Mouse (Mus musculus): ENCODE data around the gene Nipal3. TPM values are rescaled to one million over a fixed set of nuclear protein-coding genes. Genes with fewer than 3 reads are reported as not detected.
A peak's percentile ranks its signal among the peaks of the same experiment; 100 is the strongest.

Nipal3 gene
- polyA plus RNA-seq, 1 experiment from 2014 or later, result 2.1 TPM

DNA sequence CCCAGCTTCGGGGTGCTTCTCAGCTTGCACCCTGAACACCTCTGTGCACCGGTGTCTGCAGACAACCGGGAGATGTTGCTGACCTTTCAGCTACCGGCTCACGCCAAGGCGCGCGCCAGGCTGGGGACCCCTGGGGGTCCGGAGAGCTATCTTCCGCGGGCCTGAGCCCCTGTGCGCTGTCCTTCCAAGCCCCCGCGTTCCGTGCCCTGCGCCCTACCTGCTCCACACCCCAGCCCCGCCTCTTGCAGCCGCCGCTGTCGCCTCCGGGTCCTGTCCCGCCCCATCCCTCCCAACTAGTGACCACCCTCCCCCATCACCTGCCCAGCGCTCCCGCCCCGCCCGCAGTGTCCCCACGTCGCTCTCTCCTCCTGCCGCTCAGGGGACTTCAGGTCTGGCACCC, 96.8 kb downstream of the Nipal3 start, which contains the start of gene Ncmap:
Ncmap (minus strand) TSS at position 237 of the 400 bp plus-strand sequence.
- Histone ChIP-seq H3K36me3 (replicated peaks) (no peaks in the 10 kb centered on the region), H3K4me2 (peak within 1 kb of the TSS; percentile 54), H3K27ac (no peak within 1 kb of the TSS), H3K27me3 (peaks cover 52% of the 10 kb centered on the region), H3K9me3 (no peaks in the 10 kb centered on the region), H3K9ac (peak within 1 kb of the TSS; percentile 12), H3K4me1 (peaks cover 9% of the 10 kb centered on the region), H3K4me3 (replicated peaks) (peak within 1 kb of the TSS; percentile 38)
- no peak for ATAC-seq (ENCODE audit: low FRiP score)
- 1% methylated on average over 28 of the region's 29 CpGs for WGBS

DNA sequence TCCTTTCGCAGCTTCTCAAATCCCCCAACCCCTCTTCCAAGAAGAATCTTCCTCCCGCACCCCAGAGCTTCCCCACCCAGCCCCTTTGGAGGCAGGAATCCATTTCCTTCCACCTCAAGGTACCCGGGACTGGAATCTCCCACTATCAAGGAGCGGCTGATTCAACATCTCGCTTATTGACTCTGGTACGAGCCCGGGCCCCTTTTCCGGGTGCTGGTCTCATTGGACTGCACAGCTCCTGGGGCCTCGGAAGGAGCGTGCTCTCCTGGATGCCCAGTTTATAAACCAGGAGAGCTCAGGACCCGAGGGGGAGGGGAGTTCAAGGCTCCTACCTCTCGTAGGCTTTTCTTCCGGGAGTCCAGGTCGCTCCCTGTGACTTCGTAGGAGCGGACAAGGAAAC, 97.3 kb downstream of the Nipal3 start:
- Histone ChIP-seq H3K4me1 (peaks cover 9% of the 10 kb centered on the region), H3K4me2 (peak overlapping the region; percentile 54), H3K4me3 (replicated peaks) (peak overlapping the region; percentile 38), H3K27ac (no peak overlapping the region), H3K9ac (peak overlapping the region; percentile 12; the same call in 1 of the 2 replicates), H3K9me3 (no peaks in the 10 kb centered on the region), H3K36me3 (replicated peaks) (no peaks in the 10 kb centered on the region), H3K27me3 (peaks cover 52% of the 10 kb centered on the region)
- no peak for ATAC-seq (ENCODE audit: low FRiP score)
- WGBS, result 3% methylated on average over 16 of the region's 16 CpGs

DNA sequence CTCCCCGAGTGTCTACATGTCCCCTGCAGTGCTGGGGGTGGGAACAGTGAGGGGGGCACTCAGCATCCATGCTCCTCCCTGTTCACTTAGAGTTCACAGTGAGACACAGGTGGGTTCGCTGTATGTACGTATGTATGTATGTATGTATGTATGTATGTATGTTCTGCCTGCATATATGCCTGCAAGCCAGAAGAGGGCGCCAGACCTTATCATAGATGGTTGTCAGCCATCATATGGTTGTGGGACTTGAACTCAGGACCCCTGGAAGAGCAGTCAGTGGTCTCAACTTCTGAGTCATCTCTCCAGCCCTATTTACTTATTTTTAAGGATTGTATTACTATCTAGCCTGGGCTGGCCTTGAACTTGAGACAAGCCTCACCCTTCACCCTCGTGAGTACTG, 98.5 kb downstream of the Nipal3 start:
- Histone ChIP-seq H3K27me3 (peaks cover 52% of the 10 kb centered on the region), H3K27ac (no peak overlapping the region), H3K4me1 (peaks cover 9% of the 10 kb centered on the region), H3K36me3 (replicated peaks) (no peaks in the 10 kb centered on the region), H3K9me3 (no peaks in the 10 kb centered on the region), H3K4me3 (replicated peaks) (no peak overlapping the region), H3K9ac (no peak overlapping the region), H3K4me2 (no peak overlapping the region)
- no peak for ATAC-seq (ENCODE audit: low FRiP score)
- WGBS, result 90% methylated on average over 5 of the region's 5 CpGs

MicroRNA genes within 50 kb of the gene (microRNA counts, 519-probe panel; counts per million panel counts)
- not detected for microRNA mmu-miR-700

Small RNAs within 50 kb of the gene (microRNA-seq; reads per million reads assigned to microRNA genes)
- gene Gm25317 (not detected), gene Mir700 (281 reads per million, percentile 62 among the genes with 10 or more reads in this experiment)

Other genes starting within 250 kb of the Nipal3 start
- gene Clic4, start 222.2 kb downstream of the Nipal3 start, polyA plus RNA-seq (2016; fragmentation: Nextera tagmentation; extraction: Ambion mirVana), result 205 and 221 TPM in 2 replicates
- gene Srrm1, start 141.7 kb downstream of the Nipal3 start, polyA plus RNA-seq (2016; fragmentation: Nextera tagmentation; extraction: Ambion mirVana), result 272 and 275 TPM in 2 replicates
- 0.63 and 1.1 TPM in 2 replicates for gene Ncmap, start 96.8 kb downstream of the Nipal3 start, polyA plus RNA-seq (2016; fragmentation: Nextera tagmentation; extraction: Ambion mirVana)
- gene Rcan3, start 61.2 kb downstream of the Nipal3 start, polyA plus RNA-seq (2016; fragmentation: Nextera tagmentation; extraction: Ambion mirVana), result 18.6 and 20.2 TPM in 2 replicates
- 0.19 and 0.36 TPM in 2 replicates for gene Stpg1, start 248 bp downstream of the Nipal3 start, polyA plus RNA-seq (2016; fragmentation: Nextera tagmentation; extraction: Ambion mirVana)
- gene Grhl3, start 78.6 kb upstream of the Nipal3 start, polyA plus RNA-seq (2016; fragmentation: Nextera tagmentation; extraction: Ambion mirVana), result 1.9 and 2.8 TPM in 2 replicates
- gene Ifnlr1, start 191.2 kb upstream of the Nipal3 start, polyA plus RNA-seq (2016; fragmentation: Nextera tagmentation; extraction: Ambion mirVana), result 0.36 and 0.40 TPM in 2 replicates
- gene Il22ra1, start 233.1 kb upstream of the Nipal3 start, polyA plus RNA-seq (2016; fragmentation: Nextera tagmentation; extraction: Ambion mirVana), result not detected in 2 replicates